Mouse (Mus musculus) intestine, embryonic 14.5 days (tissue): ENCODE results near the gene Crygd. TPM values are rescaled to one million over a fixed set of nuclear protein-coding genes. Genes with fewer than 3 reads are reported as not detected.

Experiments used
- ATAC-seq: fragments of 200-750 bp; cut with Nextera tagmentation; replicated peaks from 2 replicates; pipeline ENCODE4 v1.8.0; 2017; ENCODE audit warnings: low read depth, moderate number of reproducible peaks, moderate TSS enrichment, moderate library complexity; ENCODE audit not compliant: low FRiP score, low TSS enrichment
- DNase-seq: peaks from one replicate; pipeline ENCODE4 v3.0.0-alpha.2; 2018; ENCODE audit warnings: low spot score
- H3K27ac ChIP-seq: fragments of 300-500 bp; sonication (generic); 2 replicates; pipeline ENCODE4 v1.5.1; 2014; ENCODE audit warnings: low read depth, mild to moderate bottlenecking, control low read depth
- H3K27me3 ChIP-seq: fragments of 300-500 bp; sonication (generic); replicated peaks from 2 replicates; pipeline ENCODE4 v1.6.1; 2014; ENCODE audit warnings: low read length, control low read depth; ENCODE audit not compliant: control insufficient read depth, insufficient read depth
- H3K36me3 ChIP-seq: fragments of 300-500 bp; sonication (generic); 2 replicates; pipeline ENCODE4 v1.6.1; 2014; ENCODE audit warnings: low read length, control low read depth; ENCODE audit not compliant: control insufficient read depth, insufficient read depth
- H3K4me1 ChIP-seq: fragments of 300-500 bp; sonication (generic); replicated peaks from 2 replicates; pipeline ENCODE4 v1.6.1; 2014; ENCODE audit warnings: low read length, control low read depth, mixed read lengths; ENCODE audit not compliant: control insufficient read depth, insufficient read depth
- H3K4me2 ChIP-seq: fragments of 300-500 bp; sonication (generic); 2 replicates; pipeline ENCODE4 v1.6.1; 2014; ENCODE audit warnings: low read length
- H3K4me3 ChIP-seq: fragments of 300-500 bp; sonication (generic); 2 replicates; pipeline ENCODE4 v1.5.1; 2014; ENCODE audit warnings: low read depth, low read length, control low read depth, mixed read lengths
- H3K9ac ChIP-seq: fragments of 300-500 bp; sonication (generic); 2 replicates; pipeline ENCODE4 v1.6.1; 2014; ENCODE audit warnings: mild to moderate bottlenecking, low read length
- H3K9me3 ChIP-seq: fragments of 300-500 bp; sonication (generic); 2 replicates; pipeline ENCODE4 v1.6.1; 2016; ENCODE audit warnings: low read length, control low read depth; ENCODE audit not compliant: control insufficient read depth
- WGBS: fragments of 180-500 bp; shearing (Covaris S2); extraction: QIAGEN DNeasy Blood & Tissue Kit; methylation state at CpG from one replicate; pipeline ENCODE4 v1.1.7; 2014; 5-methylcytosine and 5-hydroxymethylcytosine counted together
- polyA plus RNA-seq: library from polyadenylated mRNA; unstranded; fragments of >200 nt; fragmentation: Nextera tagmentation; extraction: Ambion mirVana; gene quantifications from 2 replicates; pipeline ENCODE4 v1.2.1, GENCODE M21; 2014

The Crygd gene
- polyA plus RNA-seq, 1 experiment from 2014 or later = not detected

DNA sequence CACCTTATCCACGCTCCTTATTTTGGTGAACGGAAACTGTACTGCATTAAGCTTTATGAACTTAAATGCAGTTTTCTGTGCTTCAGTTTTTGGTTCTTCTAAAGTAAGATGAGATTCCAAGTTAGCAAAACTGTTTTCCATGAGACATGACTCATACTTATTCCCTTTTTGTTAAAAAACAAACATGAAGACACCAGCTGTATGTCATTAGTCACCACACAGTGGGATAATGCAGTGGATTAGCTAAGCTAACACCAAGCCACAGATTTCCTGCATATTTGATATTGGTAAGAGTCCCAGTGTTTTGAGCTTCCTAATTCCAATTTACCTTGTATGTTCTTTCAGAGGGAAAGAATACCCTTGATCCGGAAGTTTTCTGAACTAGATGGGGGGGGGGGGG is 28.3 kb upstream of the Crygd start:
- ATAC-seq (no peak), DNase-seq (no peak)
- H3K4me2 ChIP-seq = no peak overlapping the region
- no peaks in the 10 kb centered on the region for H3K9me3 ChIP-seq
- no peak overlapping the region for H3K4me3 ChIP-seq
- no peaks in the 10 kb centered on the region for H3K4me1 ChIP-seq
- H3K27me3 ChIP-seq = no peaks in the 10 kb centered on the region
- no peak overlapping the region for H3K9ac ChIP-seq
- WGBS = 91% methylated on average over 3 of the region's 3 CpGs
- H3K36me3 ChIP-seq = no peaks in the 10 kb centered on the region
- no peak overlapping the region for H3K27ac ChIP-seq

GRCm38 (mm10) chr1:65090370-65090769 is 27.1 kb upstream of the Crygd start:
- H3K27me3 ChIP-seq = no peaks in the 10 kb centered on the region
- DNase-seq (no peak), ATAC-seq (no peak)
- no peak overlapping the region for H3K27ac ChIP-seq
- no peaks in the 10 kb centered on the region for H3K4me1 ChIP-seq
- no peaks in the 10 kb centered on the region for H3K36me3 ChIP-seq
- no peaks in the 10 kb centered on the region for H3K9me3 ChIP-seq
- no peak overlapping the region for H3K4me2 ChIP-seq
- no peak overlapping the region for H3K9ac ChIP-seq
- 55% methylated on average over 2 of the region's 2 CpGs for WGBS
- H3K4me3 ChIP-seq = no peak overlapping the region

GRCm38 (mm10) chr1:65088567-65089356 is 25.5 kb upstream of the Crygd start:
- no peak for ATAC-seq
- H3K27me3 ChIP-seq = no peaks in the 10 kb centered on the region
- no peaks in the 10 kb centered on the region for H3K9me3 ChIP-seq
- H3K9ac ChIP-seq = no peak overlapping the region
- 78% methylated on average over 6 of the region's 6 CpGs for WGBS
- no peak overlapping the region for H3K27ac ChIP-seq
- H3K36me3 ChIP-seq = no peaks in the 10 kb centered on the region
- no peak for DNase-seq
- H3K4me3 ChIP-seq = no peak overlapping the region
- no peak overlapping the region for H3K4me2 ChIP-seq
- no peaks in the 10 kb centered on the region for H3K4me1 ChIP-seq

GRCm38 (mm10) chr1:65082188-65082587 is 18.9 kb upstream of the Crygd start, which contains the start of gene Crygb:
Gene Crygb, minus strand, starts transcription at chr1:65082288.
- H3K27ac ChIP-seq = no peak within 1 kb of the TSS
- no peaks in the 10 kb centered on the region for H3K27me3 ChIP-seq
- H3K36me3 ChIP-seq = no peaks in the 10 kb centered on the region
- H3K4me3 ChIP-seq = no peak within 1 kb of the TSS
- ATAC-seq (no peak), DNase-seq (no peak)
- WGBS = 35% methylated on average over 7 of the region's 7 CpGs
- no peak within 1 kb of the TSS for H3K4me2 ChIP-seq
- H3K9me3 ChIP-seq = no peaks in the 10 kb centered on the region
- no peaks in the 10 kb centered on the region for H3K4me1 ChIP-seq
- no peak within 1 kb of the TSS for H3K9ac ChIP-seq

- DNase-seq (no peak), ATAC-seq (no peak)
- no peak overlapping the region for H3K9ac ChIP-seq
- H3K27ac ChIP-seq = no peak overlapping the region
- 15% methylated on average over 5 of the region's 5 CpGs for WGBS
- H3K4me1 ChIP-seq = no peaks in the 10 kb centered on the region
- no peak overlapping the region for H3K4me2 ChIP-seq
- no peaks in the 10 kb centered on the region for H3K36me3 ChIP-seq
- H3K27me3 ChIP-seq = no peaks in the 10 kb centered on the region
- no peak overlapping the region for H3K4me3 ChIP-seq
- no peaks in the 10 kb centered on the region for H3K9me3 ChIP-seq
Measured at GRCm38 (mm10) chr1:65075607-65076006, 12.4 kb upstream of the Crygd start.

DNA sequence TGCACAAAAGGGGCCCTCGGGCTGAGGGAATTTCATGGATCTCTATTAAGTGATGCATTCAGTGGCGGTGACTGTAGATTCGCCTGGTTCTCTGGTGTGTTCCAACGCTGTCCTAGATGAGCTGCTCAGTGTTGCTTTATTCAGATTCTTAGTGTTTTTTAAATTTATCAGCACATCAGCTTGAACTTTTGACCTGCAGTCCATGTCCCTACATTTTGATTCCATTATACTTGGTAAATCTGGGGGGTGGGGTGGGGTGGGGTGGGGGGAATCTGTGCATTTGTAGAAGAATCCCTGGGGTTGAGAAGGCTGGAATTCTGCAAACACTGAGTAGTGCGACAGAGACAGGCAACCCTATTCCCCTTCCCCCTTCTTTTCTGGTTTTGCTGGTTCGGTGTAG is 10.3 kb upstream of the Crygd start, which contains the start of gene Crygc:
Gene Crygc, minus strand, starts transcription at position 101 of the 400 bp plus-strand sequence.
- DNase-seq (no peak), ATAC-seq (no peak)
- Histone ChIP-seq H3K27me3 (no peaks in the 10 kb centered on the region), H3K9me3 (no peaks in the 10 kb centered on the region), H3K9ac (no peak within 1 kb of the TSS), H3K4me1 (no peaks in the 10 kb centered on the region), H3K36me3 (no peaks in the 10 kb centered on the region), H3K4me2 (no peak within 1 kb of the TSS), H3K27ac (no peak within 1 kb of the TSS), H3K4me3 (no peak within 1 kb of the TSS)
- 62% methylated on average over 6 of the region's 6 CpGs for WGBS

- Histone ChIP-seq H3K27ac (no peak overlapping the region), H3K36me3 (no peaks in the 10 kb centered on the region), H3K4me1 (no peaks in the 10 kb centered on the region), H3K4me3 (no peak overlapping the region), H3K27me3 (no peaks in the 10 kb centered on the region), H3K9me3 (no peaks in the 10 kb centered on the region), H3K9ac (no peak overlapping the region), H3K4me2 (no peak overlapping the region)
- no peak for ATAC-seq
- no peak for DNase-seq
Measured at GRCm38 (mm10) chr1:65067842-65068241, 4.6 kb upstream of the Crygd start.

GRCm38 (mm10) chr1:65064201-65064600 is 949 bp upstream of the Crygd start:
- no peak overlapping the region for H3K4me2 ChIP-seq
- no peak for DNase-seq
- 89% methylated on average over 15 of the region's 15 CpGs for WGBS

DNA sequence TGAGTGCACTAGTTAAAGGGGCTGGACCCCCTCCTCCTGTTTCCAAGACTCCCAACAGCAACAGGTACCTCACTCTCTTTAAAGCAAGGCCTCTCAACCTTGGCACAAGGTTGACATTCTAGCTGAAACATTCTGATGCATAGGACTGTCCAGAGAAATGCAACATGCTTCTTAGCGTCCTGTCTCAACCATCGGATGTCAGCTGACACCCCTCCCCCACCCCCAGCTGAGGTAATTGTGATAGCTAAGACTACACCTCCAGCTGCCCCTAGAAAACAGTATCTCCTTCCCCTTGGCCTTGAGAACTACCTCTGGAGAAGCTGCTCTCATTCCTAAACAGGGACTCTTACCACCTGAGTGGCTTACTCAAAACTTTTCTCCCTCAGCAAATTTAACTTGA is 11.1 kb downstream of the Crygd start:
- WGBS = 32% methylated on average over 2 of the region's 2 CpGs
- no peaks in the 10 kb centered on the region for H3K36me3 ChIP-seq
- H3K9me3 ChIP-seq = 0 out of 2 replicates have a peak, but pooled peaks cover 4% of the 10 kb centered on the region
- no peak overlapping the region for H3K4me3 ChIP-seq
- ATAC-seq (no peak), DNase-seq (no peak)
- no peaks in the 10 kb centered on the region for H3K4me1 ChIP-seq
- H3K9ac ChIP-seq = no peak overlapping the region
- no peaks in the 10 kb centered on the region for H3K27me3 ChIP-seq
- H3K4me2 ChIP-seq = no peak overlapping the region
- no peak overlapping the region for H3K27ac ChIP-seq

More at GRCm38 (mm10) chr1:65064201-65064600, 949 bp upstream of the Crygd start:
- no peak overlapping the region for H3K4me3 ChIP-seq
- no peaks in the 10 kb centered on the region for H3K9me3 ChIP-seq
- no peak overlapping the region for H3K27ac ChIP-seq
- no peaks in the 10 kb centered on the region for H3K36me3 ChIP-seq
- no peaks in the 10 kb centered on the region for H3K27me3 ChIP-seq
- no peak for ATAC-seq
- no peak overlapping the region for H3K9ac ChIP-seq
- no peaks in the 10 kb centered on the region for H3K4me1 ChIP-seq
